ENCODE assay signal across 8 mouse cellular contexts in the genomic region with DNA sequence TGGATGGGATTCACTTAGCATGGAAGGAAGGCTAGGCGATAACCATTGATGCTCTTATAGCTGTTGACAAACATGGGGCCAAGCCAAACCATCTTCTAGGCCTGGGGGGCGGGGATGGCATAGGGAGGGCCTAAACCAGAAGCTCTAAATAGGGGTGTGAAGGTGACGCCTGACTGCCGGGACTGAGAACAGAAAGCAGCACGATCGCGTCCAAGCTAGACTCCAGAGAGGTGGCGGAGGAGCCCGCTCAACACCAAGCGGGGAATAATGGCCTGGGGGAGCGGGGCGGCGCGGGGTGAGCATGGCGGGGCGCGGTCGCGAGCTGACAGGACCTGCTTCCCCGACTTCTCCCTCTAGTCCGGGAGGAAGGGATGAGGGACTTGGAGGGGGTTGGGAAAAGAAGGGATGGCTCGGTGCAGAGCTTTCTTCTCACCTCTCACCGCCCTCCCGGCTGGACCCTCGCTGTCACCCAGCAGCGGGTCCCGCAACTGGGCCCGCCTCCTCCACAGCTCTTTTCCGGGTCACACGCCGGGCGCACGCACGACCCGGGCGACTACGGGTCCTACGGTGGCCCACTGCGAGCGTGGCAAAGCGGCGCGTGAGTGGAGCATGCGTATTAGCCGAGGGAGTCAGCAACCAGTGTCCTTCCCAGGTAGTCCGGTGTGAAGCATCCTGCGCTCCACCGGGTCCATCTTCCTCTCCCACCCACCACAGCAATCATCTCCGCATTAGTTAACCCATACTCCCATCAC. TPM values are rescaled to one million over a fixed set of nuclear protein-coding genes. Genes with fewer than 3 reads are reported as not detected.
DNase-seq lines count a peak whose midpoint lies in the region; ATAC-seq and TF ChIP-seq lines count a peak whose summit lies in the region.

A gene (minus strand): TSS at position 576 of the 752 bp plus-strand sequence.

- no peak for TF ChIP-seq CTCF in stomach, postnatal 0 days (IDR thresholded peaks at IDR 0.05; ENCODE audit: low read depth)

- H3K4me1 ChIP-seq in brown adipose tissue, adult 24 weeks (ENCODE audit: control insufficient read depth, insufficient read depth, insufficient read length, low read length), result no peaks in the 10 kb centered on the region; the same call in 1 of the 2 replicates
- peaks cover 7% of the 10 kb centered on the region; the same call in 1 of the 2 replicates for H3K4me1 ChIP-seq in forebrain, embryonic 14.5 days (ENCODE audit: control insufficient read depth, insufficient read depth, low read length)
- H3K4me1 ChIP-seq in heart, embryonic 16.5 days (ENCODE audit: control insufficient read depth, insufficient read depth, low read length), result peaks cover 17% of the 10 kb centered on the region
- H3K4me1 ChIP-seq in liver, embryonic 13.5 days (replicated peaks), result peaks cover 29% of the 10 kb centered on the region
- H3K4me1 ChIP-seq in stomach, postnatal 0 days (replicated peaks; ENCODE audit: control insufficient read depth, insufficient read depth), result no peaks in the 10 kb centered on the region

- H3K9me3 ChIP-seq in forebrain, embryonic 14.5 days (replicated peaks; ENCODE audit: control insufficient read depth, low read length), result no peaks in the 10 kb centered on the region
- no peaks in the 10 kb centered on the region for H3K9me3 ChIP-seq in heart, embryonic 16.5 days (replicated peaks; ENCODE audit: control insufficient read depth, low read length)
- H3K9me3 ChIP-seq in liver, embryonic 13.5 days (replicated peaks), result no peaks in the 10 kb centered on the region
- H3K9me3 ChIP-seq in stomach, postnatal 0 days (ENCODE audit: control insufficient read depth, low read length), result no peaks in the 10 kb centered on the region

- peaks cover 45% of the 10 kb centered on the region for H3K36me3 ChIP-seq in forebrain, embryonic 14.5 days (ENCODE audit: control insufficient read depth, insufficient read depth, low read length)
- peaks cover 28% of the 10 kb centered on the region for H3K36me3 ChIP-seq in heart, embryonic 16.5 days (ENCODE audit: control insufficient read depth, insufficient read depth)
- peaks cover 28% of the 10 kb centered on the region for H3K36me3 ChIP-seq in liver, embryonic 13.5 days
- H3K36me3 ChIP-seq in stomach, postnatal 0 days (ENCODE audit: control insufficient read depth, insufficient read depth, low read length), result peaks cover 18% of the 10 kb centered on the region

- peak; percentile 82 for DNase-seq in forebrain, embryonic 14.5 days (ENCODE audit: low spot score)
- DNase-seq in kidney, postnatal 14 days, result peak; percentile 87
- DNase-seq in liver, embryonic 13.5 days, result no peak
- DNase-seq in naive thymus-derived CD4-positive, alpha-beta T cell, adult 2 months (ENCODE audit: low read depth), result peak; percentile 54
- DNase-seq in stomach, postnatal 0 days (ENCODE audit: low spot score), result peak; percentile 71

- peak within 1 kb of the TSS; percentile 85 for H3K4me2 ChIP-seq in forebrain, embryonic 14.5 days (ENCODE audit: low read length)
- H3K4me2 ChIP-seq in heart, embryonic 16.5 days (ENCODE audit: low read depth, low read length), result peak within 1 kb of the TSS; percentile 91
- peak within 1 kb of the TSS; percentile 67 for H3K4me2 ChIP-seq in liver, embryonic 13.5 days
- H3K4me2 ChIP-seq in stomach, postnatal 0 days (replicated peaks; ENCODE audit: low read depth), result peak within 1 kb of the TSS; percentile 69

- H3K27me3 ChIP-seq in forebrain, embryonic 14.5 days (replicated peaks; ENCODE audit: control insufficient read depth, insufficient read depth, low read length), result 0 out of 2 replicates have a peak, but pooled peaks cover 3% of the 10 kb centered on the region
- no peaks in the 10 kb centered on the region for H3K27me3 ChIP-seq in heart, embryonic 16.5 days (ENCODE audit: control insufficient read depth, insufficient read depth, low read length)
- peaks cover 47% of the 10 kb centered on the region for H3K27me3 ChIP-seq in liver, embryonic 13.5 days
- no peaks in the 10 kb centered on the region for H3K27me3 ChIP-seq in stomach, postnatal 0 days (ENCODE audit: control insufficient read depth, insufficient read depth, low read length)

- no peak for TF ChIP-seq EP300 in stomach, postnatal 0 days (optimal IDR thresholded peaks at IDR 0.05)

- H3K4me3 ChIP-seq in brown adipose tissue, adult 24 weeks (ENCODE audit: insufficient read depth, low read depth, low read length), result peak within 1 kb of the TSS; percentile 86
- peak within 1 kb of the TSS; percentile 64 for H3K4me3 ChIP-seq in forebrain, embryonic 14.5 days (ENCODE audit: low read depth, low read length)
- peak within 1 kb of the TSS; percentile 78 for H3K4me3 ChIP-seq in heart, embryonic 16.5 days (ENCODE audit: low read length)
- H3K4me3 ChIP-seq in liver, embryonic 13.5 days (replicated peaks), result peak within 1 kb of the TSS; percentile 54
- peak within 1 kb of the TSS; percentile 51 for H3K4me3 ChIP-seq in stomach, postnatal 0 days (ENCODE audit: low read depth, low read length)

- 2% methylated on average over 49 of the region's 49 CpGs for WGBS in forebrain, embryonic 14.5 days
- 3% methylated on average over 49 of the region's 49 CpGs for WGBS in heart, embryonic 16.5 days
- WGBS in liver, embryonic 13.5 days (ENCODE audit: insufficient replicate concordance), result 5% methylated on average over 47 of the region's 49 CpGs
- WGBS in stomach, postnatal 0 days, result 7% methylated on average over 43 of the region's 49 CpGs

- ATAC-seq in CD4-positive, CD25-positive, alpha-beta regulatory T cell, adult 4 months, result peak; percentile 68
- peak; percentile 87 for ATAC-seq in forebrain, embryonic 14.5 days
- ATAC-seq in heart, embryonic 16.5 days (replicated peaks; ENCODE audit: extremely low read depth, insufficient read depth, low FRiP score), result peak; percentile 75
- no peak; the same call in 1 of the 2 replicates for ATAC-seq in liver, embryonic 13.5 days (ENCODE audit: low read depth)
- peak; percentile 66; the same call in 1 of the 2 replicates for ATAC-seq in stomach, postnatal 0 days (ENCODE audit: low FRiP score, low TSS enrichment)

- H3K9ac ChIP-seq in forebrain, embryonic 14.5 days (ENCODE audit: low read length), result peak within 1 kb of the TSS; percentile 86
- peak within 1 kb of the TSS; percentile 89 for H3K9ac ChIP-seq in heart, embryonic 16.5 days (ENCODE audit: low read length)
- peak within 1 kb of the TSS; percentile 55 for H3K9ac ChIP-seq in liver, embryonic 13.5 days
- H3K9ac ChIP-seq in stomach, postnatal 0 days (ENCODE audit: low read length), result peak within 1 kb of the TSS; percentile 58

- H3K27ac ChIP-seq in brown adipose tissue, adult 24 weeks (replicated peaks; ENCODE audit: low read depth, low read length), result no peak within 1 kb of the TSS
- no peak within 1 kb of the TSS for H3K27ac ChIP-seq in forebrain, embryonic 14.5 days (ENCODE audit: low read depth, low read length)
- H3K27ac ChIP-seq in heart, embryonic 16.5 days (ENCODE audit: low read length), result peak within 1 kb of the TSS; percentile 70
- H3K27ac ChIP-seq in liver, embryonic 13.5 days, result no peak within 1 kb of the TSS
- no peak within 1 kb of the TSS for H3K27ac ChIP-seq in stomach, postnatal 0 days (replicated peaks)

RNA-seq across cellular contexts. Expression of the gene that starts here (rescaled TPM):
- polyA plus RNA-seq in CD4-positive, CD25-positive, alpha-beta regulatory T cell, adult 4 months (2017; shearing (Covaris generic)), result 1 to 10 TPM; 4.2 to 5.6 TPM
- 11.6 and 14.5 TPM in 2 replicates for polyA plus RNA-seq in brown adipose tissue, adult 24 weeks (2012; ENCODE audit: insufficient read depth, insufficient read length, missing spikeins)
- polyA plus RNA-seq in forebrain, embryonic 14.5 days (2014; fragmentation: Nextera tagmentation; extraction: Ambion mirVana), result 7.6 and 10.8 TPM in 2 replicates
- polyA plus RNA-seq in heart, embryonic 16.5 days (2015; fragmentation: Nextera tagmentation; extraction: Ambion mirVana), result 5.6 and 6.4 TPM in 2 replicates
- 0.44 and 0.84 TPM in 2 replicates for polyA plus RNA-seq in liver, embryonic 13.5 days (2015; fragmentation: Nextera tagmentation; extraction: Ambion mirVana)
- polyA plus RNA-seq in stomach, postnatal 0 days (2015; fragmentation: Nextera tagmentation; extraction: Ambion mirVana), result 1.9 and 2.6 TPM in 2 replicates
